Mouse (Mus musculus) adrenal gland, postnatal 36 days (tissue): ENCODE results near the gene Hoxa9. TPM values are rescaled to one million over a fixed set of nuclear protein-coding genes. Genes with fewer than 3 reads are reported as not detected.

Source experiments
- DNase-seq, 2 experiments: peaks; one replicate each; pipeline ENCODE4 v3.0.0; 2021; ENCODE audit warnings: mixed read lengths in 1 of 2
- long read RNA-seq, 2 experiments: library from polyadenylated mRNA; stranded (forward); transcript quantifications; one replicate each; pipeline ENCODE4 v2.0.0; 2021; ENCODE audit warnings: borderline sequencing depth in 2 of 2
- total RNA-seq, 2 experiments: library from RNA; stranded (reverse); gene quantifications; 2 replicates each; pipeline ENCODE4 v1.2.3; 2021

Gene Hoxa9
- total RNA-seq = 1 to 10 TPM in 1 of 2 experiments, under 1 TPM in 1; 0.56 to 1.3 TPM
- long read RNA-seq, experiment 1, partial matches to known transcripts = 0 of 1 reads
- long read RNA-seq, experiment 1, other reads (novel, unspliced or antisense) = 0 of 1 reads
- long read RNA-seq, experiment 2, partial matches to known transcripts = 0 of 1 reads
- long read RNA-seq, experiment 2, other reads (novel, unspliced or antisense) = 0 of 1 reads

DNA sequence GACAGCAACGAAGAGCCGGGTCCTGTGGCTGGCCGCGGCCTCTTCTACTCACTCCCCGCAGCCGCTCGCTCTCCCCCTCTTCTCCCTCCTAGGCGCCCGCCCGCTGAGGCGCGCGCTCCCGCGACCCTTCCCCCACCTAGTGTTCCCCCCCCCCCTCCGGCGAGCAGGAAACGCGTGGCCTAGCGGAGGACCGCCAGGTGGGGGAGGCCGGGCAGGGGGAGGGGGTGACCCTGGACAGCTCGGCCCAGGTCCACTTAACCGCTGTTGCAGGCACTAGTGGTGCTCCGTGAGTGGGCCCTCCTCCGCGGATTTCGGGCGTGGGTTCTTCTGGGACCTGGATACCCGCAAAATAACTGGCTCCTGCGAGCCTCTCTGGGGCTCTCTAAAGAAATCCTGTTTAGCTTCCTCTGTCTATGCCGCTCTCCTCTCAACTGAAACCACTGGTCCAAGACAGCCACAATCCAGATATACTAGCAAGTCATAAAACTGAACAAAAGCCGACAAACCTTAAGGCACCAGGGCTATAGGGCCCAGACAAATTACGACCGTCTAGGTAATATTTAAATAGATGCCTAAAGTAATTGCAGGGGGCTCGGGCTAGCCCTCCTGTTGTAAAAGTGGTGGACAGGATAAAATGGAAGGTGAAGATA lies at the start of gene Hoxa9:
Gene Hoxa9 (minus strand): TSS at position 574 of the 650 bp plus-strand sequence.
- DNase-seq = no peak

DNA sequence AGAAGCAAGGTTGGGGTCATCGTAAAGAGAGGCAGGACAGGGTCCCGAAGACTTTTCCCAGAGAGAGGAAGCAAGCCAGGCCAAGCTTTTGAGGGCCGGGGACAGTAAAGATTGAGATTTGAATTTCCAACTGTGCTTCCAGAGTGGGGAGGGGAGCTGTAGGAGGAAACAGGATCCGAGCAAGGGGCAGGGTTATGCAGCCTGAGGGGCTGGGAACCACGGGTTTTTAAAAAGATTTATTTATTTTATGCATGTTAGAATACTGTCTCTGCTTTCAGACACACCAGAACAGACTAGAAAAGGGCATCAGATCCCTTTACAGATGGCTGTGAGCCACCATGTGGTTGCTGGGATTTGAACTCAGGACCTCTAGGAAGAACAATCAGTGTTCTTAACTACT lies 46.0 kb upstream of the Hoxa9 start:
- no peak for DNase-seq

DNA sequence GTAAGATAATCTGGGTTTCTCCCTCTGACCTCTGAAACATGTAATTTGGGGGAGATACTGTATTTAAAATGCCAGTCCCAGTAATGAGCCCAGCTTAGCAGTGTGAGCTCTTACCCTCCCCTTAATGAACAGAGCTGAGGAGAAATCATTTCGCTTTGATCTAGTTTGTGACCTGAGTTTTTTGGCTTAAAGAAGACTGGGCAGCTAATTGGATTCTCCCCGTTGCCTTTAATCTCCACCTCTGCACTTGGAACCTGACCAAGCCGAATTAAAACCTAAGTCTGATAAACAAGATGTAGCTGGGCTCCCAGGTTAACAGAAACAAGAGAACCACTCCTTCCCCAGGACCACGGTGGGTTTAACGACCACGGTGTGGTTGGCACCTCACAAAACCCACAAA lies 45.5 kb upstream of the Hoxa9 start:
- no peak for DNase-seq

DNA sequence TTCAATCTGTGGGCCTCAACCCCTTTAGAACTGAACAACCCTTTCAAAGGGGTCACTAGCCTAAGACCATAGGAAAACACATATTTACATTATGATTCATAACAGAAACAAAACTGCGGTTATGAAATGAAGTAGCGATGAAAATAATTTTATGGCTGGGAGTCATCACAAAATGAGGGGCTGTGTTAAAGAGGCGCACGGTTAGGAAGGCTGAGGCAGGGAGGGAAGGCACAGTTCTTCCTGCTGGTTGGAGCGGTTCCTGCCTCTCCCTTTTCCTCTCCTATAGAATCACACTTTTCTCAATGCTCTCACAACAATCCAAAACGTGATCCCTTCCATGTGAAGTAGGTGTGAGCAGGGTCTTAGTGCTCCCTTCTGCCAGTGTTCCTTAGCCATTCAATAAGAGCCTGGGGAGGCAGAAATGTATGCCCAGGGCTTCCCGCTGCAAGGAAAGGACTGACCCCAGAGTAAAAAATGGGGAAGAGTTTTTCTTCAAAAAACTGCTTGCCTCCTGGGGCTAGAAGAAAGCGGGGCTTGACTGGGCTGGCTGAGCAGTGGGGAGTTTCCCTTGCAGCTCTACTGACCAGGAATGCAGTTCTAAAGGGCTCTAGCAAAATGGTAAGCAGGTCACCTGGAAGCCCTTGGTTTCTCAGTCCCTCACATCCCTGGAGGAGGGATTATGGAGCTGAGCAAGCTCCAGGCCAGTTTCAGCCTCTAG lies 44.8 kb upstream of the Hoxa9 start:
- DNase-seq = no peak

DNA sequence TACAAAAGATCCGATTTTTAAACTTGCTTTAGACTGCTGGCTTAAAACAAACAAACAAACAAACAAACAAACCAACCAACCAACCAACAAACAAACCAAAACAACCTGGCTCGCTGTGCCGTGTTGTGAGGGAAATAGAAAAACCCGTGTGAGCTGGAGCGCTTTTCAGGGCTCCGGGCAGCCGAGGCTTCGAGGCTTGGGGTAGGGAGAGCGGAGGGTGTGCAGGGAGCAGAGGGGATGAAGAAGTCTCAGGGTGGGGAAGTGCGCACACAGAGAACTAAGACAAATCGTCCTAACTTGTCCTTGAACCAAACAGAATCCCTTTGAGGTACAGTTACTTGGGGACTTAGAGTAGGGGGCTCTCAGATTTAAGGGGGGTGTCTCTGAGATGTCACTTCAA lies 43.7 kb upstream of the Hoxa9 start:
- DNase-seq = no peak

DNA sequence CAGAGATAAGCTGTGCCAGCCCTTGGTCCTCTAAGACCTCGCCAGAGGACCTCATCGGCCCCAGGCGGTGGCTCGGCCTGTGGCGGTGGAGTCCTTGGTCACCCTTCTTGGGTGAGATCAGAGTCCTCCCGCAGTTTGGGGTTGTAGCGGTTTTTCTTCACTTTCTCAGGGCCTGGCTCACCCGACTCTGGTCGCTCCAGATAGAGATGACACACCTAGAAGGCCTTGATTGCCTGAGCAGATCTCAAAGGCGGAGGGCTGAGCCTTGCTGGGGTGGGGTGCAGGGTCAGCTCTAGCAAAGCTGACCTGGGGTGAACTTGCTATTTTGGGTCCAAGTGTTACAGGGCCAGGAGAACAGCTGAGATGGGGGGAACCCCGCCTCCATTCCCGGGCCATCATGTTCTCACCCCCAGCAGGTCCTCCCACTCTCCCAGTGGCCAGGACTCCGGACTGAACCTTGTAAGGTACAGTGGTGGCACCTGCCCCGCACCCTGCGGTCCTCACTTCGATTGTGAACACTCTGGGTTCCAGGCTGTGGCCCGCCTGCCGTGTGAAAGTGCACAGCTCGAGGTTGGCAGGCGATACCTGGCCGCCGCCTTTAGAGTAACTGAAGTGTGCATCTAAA lies 42.9 kb upstream of the Hoxa9 start:
- DNase-seq = no peak

DNA sequence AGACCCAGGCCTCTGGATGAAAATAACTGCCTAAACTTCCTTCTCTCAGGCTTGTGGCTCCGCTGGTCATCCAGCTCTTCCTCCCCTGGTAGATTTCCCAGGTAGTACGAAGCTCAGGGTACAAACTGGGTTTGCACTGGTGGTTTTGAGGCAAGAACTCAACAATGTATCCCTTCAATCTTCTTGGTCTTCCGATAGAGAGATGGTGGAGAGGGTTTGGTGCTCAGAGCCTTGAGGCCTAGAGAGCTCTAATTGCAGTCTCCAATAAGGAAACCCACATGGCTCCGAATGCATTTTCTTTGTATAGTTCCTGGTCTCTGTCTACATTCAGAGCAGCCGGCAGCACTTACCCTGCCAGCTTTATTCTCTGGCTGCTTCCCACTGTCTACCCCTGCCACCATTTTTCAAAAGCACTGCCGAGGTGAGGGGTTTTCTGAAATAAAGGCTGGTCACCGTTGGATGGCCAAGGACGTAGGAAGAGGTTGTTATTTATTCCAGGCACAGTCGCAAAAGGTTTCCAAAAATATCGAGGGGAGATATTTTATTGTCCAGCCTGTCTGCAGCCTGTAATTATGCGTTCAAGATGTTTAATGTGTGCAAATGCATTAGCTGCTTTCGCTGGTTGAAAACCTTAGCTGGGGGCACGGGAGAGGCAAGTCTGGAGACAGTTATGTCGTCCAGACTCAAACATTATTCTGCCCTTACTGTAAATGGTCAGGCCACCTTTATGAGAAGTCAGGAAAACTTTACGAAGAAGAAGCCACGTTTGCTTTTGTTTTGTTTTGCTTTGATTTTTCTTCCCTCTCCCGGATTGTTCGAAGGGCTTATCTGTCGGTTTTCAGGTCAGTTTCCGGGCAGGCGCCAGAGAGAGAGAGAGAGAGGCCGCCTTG lies 42.1 kb upstream of the Hoxa9 start:
- no peak for DNase-seq

DNA sequence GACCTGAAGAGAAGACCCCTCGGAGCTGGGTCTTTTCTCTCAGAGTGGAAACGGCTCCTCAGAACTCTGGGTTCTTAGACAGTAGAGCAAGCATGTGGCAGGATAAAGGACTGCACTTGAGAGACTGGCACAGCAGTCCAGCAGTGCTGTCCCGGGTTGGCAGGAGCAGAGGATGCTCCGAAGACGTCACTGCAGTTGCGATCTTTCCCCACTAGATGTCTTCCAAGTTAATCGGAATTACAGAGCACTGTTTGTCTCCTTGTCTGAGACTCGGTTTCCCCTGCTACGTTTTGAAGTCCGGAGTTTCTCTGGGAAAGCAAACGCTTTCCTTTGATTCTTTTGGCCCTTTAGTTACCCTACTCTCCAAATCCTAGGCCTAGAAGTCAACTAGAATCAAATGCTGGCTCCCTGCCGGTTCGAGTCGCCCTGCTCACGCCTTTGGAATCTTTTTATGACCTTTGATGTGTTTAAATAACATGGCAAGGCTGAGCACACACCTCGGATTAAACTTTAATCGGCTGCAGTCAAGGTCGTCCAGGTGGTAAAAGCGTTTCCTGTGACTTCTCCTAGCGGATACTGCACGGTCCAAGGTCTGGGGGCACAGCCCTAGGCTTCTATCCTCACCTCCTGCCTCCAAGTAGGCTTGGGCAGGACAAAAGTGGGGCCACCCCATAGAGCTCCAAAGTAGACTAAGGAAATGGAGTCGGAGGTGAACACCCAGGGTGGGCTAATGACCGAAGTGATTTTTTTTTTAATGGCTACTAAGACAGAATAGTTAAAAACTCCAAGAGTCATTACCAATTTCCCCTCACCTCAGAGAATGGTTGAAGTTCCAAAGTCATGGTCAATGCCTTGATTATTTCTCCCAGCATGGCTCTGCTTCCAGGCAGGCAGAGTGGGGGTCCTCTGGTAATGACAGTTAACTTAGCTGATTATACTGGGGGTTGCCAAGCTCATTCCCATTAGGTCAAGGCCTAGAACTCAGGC lies 39.9 kb upstream of the Hoxa9 start:
- peak; percentile 68 to 71 for DNase-seq

DNA sequence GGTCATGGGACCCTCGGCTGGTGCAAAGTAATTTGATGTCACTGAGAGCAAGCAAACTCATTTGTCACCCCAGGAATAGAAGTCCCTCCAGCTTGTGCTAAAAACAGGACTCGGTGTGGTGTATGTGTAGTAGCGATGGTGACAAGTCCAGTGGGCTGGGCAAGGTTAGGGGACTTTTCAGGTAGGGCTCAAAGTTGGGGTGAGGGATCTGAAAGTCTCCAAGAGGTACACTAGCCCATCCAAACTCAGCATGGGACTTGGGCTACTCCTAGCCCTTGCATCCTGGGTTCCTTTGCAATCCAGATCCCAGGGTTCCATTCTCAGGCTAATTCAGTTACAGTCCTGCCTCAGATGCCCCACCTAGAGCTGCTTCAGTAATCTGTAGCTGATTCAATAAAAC lies 37.9 kb upstream of the Hoxa9 start:
- DNase-seq = no peak

DNA sequence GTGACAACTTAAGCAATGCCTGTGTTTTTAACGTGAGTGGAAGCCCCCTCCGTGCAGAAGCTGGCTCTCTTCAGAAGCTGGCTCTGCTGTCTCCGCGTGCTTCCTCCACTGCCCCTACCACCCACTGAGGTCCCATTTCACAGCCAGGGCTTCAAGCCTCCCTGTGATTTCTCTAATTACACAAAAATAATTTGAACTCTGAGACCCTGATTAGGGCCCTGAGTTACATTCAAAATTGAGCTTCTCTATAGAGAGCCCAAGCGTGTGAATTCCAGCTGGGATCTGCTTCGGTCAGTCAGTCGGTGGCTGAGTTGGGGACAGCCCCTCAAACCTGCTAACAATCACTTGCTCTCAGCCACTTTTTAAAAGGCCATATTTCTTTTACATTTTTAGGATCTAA lies 37.5 kb upstream of the Hoxa9 start:
- DNase-seq = no peak

DNA sequence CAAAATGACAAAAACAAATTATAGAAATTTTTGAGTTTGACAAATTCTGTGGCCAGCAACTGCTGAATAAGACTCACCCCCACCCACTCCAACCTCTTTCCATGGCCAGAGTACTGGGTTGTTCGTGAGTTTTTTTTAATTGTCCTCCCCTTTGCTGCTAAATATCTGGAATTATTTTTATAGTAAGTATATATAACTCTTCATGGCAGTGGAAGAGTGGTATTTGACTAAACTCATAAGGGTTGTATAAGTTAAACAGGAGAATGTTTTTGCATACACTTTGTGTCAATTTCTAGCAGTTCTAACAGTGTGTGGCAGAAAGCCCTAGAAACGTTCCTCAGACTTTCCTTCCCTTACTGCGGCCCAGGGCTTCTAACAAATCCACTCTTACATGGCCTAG lies 36.8 kb upstream of the Hoxa9 start:
- no peak for DNase-seq

DNA sequence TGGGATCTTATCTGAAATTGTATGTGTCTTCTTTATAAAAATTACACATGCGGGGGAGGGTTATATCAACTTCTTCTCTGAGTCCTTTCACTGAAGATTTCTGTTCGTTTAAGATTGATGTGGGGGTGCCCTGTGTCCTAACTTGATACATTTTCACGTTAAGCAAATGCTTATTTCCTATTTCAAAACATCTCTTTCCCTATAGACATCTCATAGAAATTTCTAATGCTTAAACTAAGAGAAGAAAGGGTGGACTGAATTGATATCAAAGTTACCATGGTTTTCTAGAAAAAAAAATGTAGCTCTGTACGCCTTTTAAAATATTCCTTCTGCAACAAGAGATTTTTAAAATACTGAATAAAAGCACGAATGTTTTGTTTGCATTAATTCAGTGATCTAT lies 36.3 kb upstream of the Hoxa9 start:
- DNase-seq = no peak

DNA sequence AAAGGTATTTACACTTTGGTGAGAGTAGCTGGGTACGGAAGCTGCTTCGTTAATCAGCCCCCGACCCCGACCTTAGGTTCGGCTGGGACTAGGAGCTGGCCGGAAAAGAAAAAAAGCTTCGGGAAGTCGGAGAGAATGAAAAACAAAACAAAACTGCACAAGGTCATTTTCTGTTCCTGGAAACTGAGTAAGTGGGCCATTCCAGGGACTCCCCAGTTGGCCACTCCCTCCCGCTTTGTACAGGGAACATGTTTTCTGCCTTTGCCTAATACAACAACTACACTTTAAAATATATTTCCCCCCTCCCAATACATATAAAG lies 35.7 kb upstream of the Hoxa9 start:
- DNase-seq = no peak

DNA sequence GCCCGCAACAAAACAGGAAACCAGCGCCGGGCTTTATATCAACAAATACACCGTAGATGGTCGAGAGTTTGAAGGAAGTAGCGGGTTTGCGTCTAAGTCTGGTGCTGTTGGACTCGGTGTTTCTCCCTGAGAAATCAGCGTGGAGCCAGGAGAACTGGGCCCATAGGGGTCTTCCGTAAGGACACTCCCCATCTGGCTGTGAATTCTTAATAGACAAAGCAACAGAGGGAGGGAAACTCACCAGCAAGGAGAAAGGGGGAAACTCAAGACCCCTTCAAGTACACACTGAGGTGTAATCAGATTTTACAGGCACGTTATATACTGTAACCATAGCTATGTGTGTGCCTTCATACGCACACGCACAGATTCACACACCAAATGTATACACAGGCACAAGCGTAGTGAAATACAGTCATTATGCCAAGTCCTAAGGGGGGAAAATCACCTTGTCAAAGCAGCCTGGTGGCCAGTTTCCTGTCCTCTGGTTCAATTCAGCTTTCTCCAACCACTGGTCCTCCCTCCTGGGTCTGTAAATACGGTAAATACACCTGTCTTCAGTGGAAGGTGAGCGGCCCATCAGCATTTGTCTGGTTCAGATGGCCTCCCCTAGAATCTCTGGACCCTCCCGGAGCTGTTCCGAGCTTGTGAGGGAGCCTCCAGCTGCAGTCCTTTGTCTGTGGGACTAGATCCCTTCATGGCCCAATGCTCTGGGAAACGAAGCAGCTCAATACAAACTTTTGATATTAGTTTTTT lies 35.2 kb upstream of the Hoxa9 start:
- DNase-seq = no peak

DNA sequence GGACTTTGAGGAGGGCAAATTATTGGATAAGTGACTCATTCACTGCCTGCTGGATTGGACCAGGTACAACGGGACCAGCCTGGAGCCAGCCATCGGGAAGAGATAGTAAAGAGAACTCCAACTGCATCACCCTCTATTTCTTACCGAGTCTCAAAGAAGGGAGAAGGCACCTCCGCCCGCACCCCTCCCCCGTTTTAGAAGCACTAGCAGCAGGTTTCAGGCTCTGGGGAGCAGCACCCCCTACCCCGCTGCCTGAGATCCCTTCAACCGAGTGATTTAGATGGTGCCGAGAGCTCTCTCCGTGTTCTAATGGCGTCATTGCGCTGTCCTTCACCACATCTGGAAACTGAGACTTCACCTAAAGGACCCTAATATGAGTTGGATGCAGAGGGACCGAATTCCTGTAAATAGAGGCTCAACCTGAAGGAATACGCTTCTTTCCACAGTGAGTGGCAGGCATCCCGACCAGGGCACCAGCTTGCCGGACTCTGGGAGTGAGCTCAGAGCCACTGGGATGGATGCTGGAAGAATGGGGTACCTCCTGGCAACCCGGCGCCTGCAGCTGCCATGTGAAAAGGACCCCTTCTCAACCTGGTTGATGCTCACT lies 34.5 kb upstream of the Hoxa9 start:
- no peak for DNase-seq

DNA sequence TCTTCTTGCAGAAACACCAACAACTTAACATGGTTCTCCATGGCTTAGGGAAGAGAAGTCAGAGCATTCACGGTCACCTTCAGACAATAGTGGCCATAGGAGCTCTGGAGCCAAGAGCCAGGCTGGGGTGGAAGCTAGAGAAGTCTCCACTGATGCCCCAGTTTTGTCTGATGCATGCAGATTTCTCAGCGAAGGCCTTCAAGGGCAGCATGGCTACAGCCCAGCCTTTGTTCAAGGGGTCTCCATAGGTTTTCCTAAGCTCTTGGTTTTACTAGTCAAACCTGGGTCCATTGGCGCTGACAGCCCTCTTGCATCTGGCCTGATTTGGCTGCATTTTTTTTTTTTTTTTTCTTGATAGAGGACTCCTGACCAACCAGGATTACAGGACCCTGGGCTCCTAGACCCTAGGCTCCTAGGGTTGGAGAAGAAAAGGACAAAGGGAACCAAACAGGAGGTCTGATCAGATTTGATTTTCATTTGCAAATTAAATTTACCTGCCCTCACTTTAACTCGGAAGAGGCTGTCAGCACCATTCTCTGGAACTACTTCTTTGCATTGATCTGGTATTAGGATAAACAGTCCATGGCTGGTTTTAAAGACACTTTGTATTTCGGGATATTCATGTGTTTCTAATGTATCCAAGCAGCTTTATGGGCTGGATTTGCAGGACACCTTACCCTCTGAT lies 33.4 kb upstream of the Hoxa9 start:
- no peak for DNase-seq

DNA sequence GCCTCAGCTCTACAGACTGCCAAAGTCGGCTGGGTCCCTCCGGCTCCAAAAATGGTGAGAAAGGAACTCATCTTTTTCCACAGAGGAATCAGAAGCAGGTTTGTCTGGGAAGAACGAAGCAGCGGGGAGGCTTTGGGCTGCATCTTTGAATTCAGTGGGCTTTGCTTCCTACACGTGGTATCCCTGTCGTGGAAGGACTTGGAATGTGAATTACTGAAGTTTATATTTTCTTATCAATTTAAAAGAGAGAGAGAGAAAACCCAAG lies 32.4 kb upstream of the Hoxa9 start:
- no peak for DNase-seq

DNA sequence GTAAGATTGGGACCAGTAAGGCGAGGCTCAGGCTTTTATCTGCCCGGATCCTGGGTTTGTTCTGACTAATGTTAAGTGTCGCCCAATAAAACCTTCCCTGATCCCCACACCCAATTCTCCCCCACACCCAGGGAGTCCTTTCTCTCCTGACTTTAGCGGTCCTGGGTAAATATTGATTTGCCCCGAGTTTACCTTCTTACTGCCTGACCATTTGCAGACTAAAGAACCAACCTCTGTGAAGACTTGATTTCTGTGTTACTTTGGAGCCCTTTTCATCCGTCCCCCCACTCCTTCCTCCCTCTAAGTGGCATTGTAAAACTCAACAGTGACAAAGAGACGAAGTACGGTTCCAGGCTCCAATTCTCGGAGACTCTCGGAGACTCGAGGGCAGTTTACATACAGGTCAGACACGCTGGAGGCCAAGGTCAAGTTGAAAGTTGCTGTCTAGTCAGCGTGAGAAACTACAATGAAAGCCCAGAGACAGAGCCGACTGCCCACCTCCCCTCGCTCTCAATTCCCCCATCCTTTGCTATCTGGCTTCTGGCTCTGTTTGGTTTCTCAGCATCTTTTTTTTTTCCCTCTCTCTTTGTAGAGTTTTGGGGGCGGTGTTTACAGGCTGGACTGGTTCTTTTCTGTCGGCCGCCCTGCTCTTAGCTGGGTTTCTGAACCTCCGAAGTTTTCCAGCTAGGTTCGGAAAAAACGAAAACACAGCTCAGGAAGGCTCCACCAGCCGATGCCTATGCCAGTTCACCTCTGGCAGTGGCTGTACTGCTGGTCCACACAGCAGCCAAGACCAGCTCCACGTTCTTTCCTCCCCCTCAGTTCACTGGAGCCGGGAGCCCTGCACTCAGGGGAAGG lies 31.8 kb upstream of the Hoxa9 start:
- DNase-seq = no peak
